Mouse (Mus musculus) testis, postnatal 14 days (tissue): ENCODE measurements around the gene Pak1ip1.

Experiments used
- DNase-seq: peaks from one replicate; pipeline ENCODE4 v3.0.0; 2021; ENCODE audit warnings: low spot score

Pak1ip1 gene

GRCm38 (mm10) chr13:41006244-41006643, 5.4 kb downstream of the Pak1ip1 start:
- no peak for DNase-seq

- DNase-seq, result no peak
Observed at GRCm38 (mm10) chr13:41008271-41008670, 7.4 kb downstream of the Pak1ip1 start.

- DNase-seq, result no peak
Observed at GRCm38 (mm10) chr13:41008946-41009345, 8.1 kb downstream of the Pak1ip1 start.

GRCm38 (mm10) chr13:41015829-41016634, 15.2 kb downstream of the Pak1ip1 start, which contains the start of gene Tmem14c:
Gene Tmem14c (plus strand): TSS chr13:41016292.
- peak; percentile 94 for DNase-seq

- no peak for DNase-seq
Observed at GRCm38 (mm10) chr13:41016797-41017405, 16.1 kb downstream of the Pak1ip1 start.

- no peak for DNase-seq
Observed at GRCm38 (mm10) chr13:41017832-41018231, 17.0 kb downstream of the Pak1ip1 start.

GRCm38 (mm10) chr13:41018236-41018635, 17.4 kb downstream of the Pak1ip1 start:
- no peak for DNase-seq

GRCm38 (mm10) chr13:41018756-41019591, 18.2 kb downstream of the Pak1ip1 start:
- no peak for DNase-seq

GRCm38 (mm10) chr13:41020494-41020893, 19.7 kb downstream of the Pak1ip1 start:
- no peak for DNase-seq

- no peak for DNase-seq
Observed at GRCm38 (mm10) chr13:41021607-41022006, 20.8 kb downstream of the Pak1ip1 start.

- no peak for DNase-seq
Observed at GRCm38 (mm10) chr13:41022099-41022498, 21.3 kb downstream of the Pak1ip1 start.

- DNase-seq, result no peak
Observed at GRCm38 (mm10) chr13:41030098-41030497, 29.3 kb downstream of the Pak1ip1 start.

GRCm38 (mm10) chr13:41042511-41042910, 41.7 kb downstream of the Pak1ip1 start:
- DNase-seq, result no peak

- DNase-seq, result no peak
Observed at GRCm38 (mm10) chr13:41045901-41046300, 45.1 kb downstream of the Pak1ip1 start.

- no peak for DNase-seq
Observed at GRCm38 (mm10) chr13:41047280-41047679, 46.5 kb downstream of the Pak1ip1 start.

- no peak for DNase-seq
Observed at GRCm38 (mm10) chr13:41051965-41052364, 51.1 kb downstream of the Pak1ip1 start.
